Mouse (Mus musculus): Measurements from ENCODE around the gene Setd1b. TPM values are rescaled to one million over a fixed set of nuclear protein-coding genes. Genes with fewer than 3 reads are reported as not detected.

The Setd1b gene
- polyA plus RNA-seq, 1 experiment from 2014 or later, result 14.2 TPM

- H3K4me1 ChIP-seq (ENCODE audit: control insufficient read depth, insufficient read depth, low read length), result peaks cover 19% of the 10 kb centered on the region
- no peak overlapping the region; the same call in 1 of the 2 replicates for H3K9ac ChIP-seq (replicated peaks; ENCODE audit: low read length)
- ATAC-seq (ENCODE audit: low FRiP score, low TSS enrichment) (peak; percentile 58; the same call in 1 of the 2 replicates), DNase-seq (peak; percentile 80)
- H3K4me3 ChIP-seq (replicated peaks; ENCODE audit: low read depth, low read length), result no peak overlapping the region
- WGBS, result 28% methylated on average over 13 of the region's 13 CpGs
- H3K27ac ChIP-seq (replicated peaks; ENCODE audit: low read depth, low read length), result peak overlapping the region; percentile 71
- H3K27me3 ChIP-seq (ENCODE audit: control insufficient read depth, insufficient read depth, low read length), result no peaks in the 10 kb centered on the region
- H3K4me2 ChIP-seq (ENCODE audit: low read length), result peak overlapping the region; percentile 42
- no peaks in the 10 kb centered on the region for H3K9me3 ChIP-seq (ENCODE audit: control insufficient read depth, low read length)
- no peaks in the 10 kb centered on the region for H3K36me3 ChIP-seq (ENCODE audit: control insufficient read depth, insufficient read depth, low read length)
Measured at GRCm38 (mm10) chr5:123109452-123110203, 32.4 kb upstream of the Setd1b start.

DNA sequence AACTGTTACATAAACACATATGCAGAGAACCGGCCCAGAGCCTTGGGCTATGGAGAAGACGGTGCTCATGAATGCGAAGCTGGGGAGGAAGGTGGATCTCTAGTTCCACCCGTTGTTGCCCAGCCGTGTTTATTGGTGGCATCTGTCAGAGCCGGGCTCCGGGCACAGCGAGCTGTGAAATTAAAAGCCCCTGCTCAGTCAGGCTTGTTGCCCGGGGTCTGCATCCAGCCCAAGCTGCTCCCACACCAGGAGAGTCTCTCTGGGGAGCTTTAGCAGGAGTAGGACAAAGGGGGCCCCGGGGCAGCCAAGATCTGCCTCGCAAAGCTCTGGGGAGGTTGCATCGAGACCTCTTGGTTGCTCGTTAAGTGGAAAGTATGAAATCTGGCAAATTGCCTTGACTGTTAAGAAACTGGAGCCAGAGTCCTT lies 31.7 kb upstream of the Setd1b start:
- peak; percentile 73 for DNase-seq
- Histone ChIP-seq H3K9me3 (ENCODE audit: control insufficient read depth, low read length) (no peaks in the 10 kb centered on the region), H3K4me3 (replicated peaks; ENCODE audit: low read depth, low read length) (no peak overlapping the region), H3K27ac (replicated peaks; ENCODE audit: low read depth, low read length) (peak overlapping the region; percentile 71), H3K4me2 (ENCODE audit: low read length) (peak overlapping the region; percentile 42), H3K4me1 (ENCODE audit: control insufficient read depth, insufficient read depth, low read length) (peaks cover 19% of the 10 kb centered on the region), H3K9ac (replicated peaks; ENCODE audit: low read length) (peak overlapping the region; percentile 9; the same call in 1 of the 2 replicates), H3K36me3 (ENCODE audit: control insufficient read depth, insufficient read depth, low read length) (no peaks in the 10 kb centered on the region), H3K27me3 (ENCODE audit: control insufficient read depth, insufficient read depth, low read length) (no peaks in the 10 kb centered on the region)
- ATAC-seq (ENCODE audit: low FRiP score, low TSS enrichment), result no peak
- WGBS, result 23% methylated on average over 13 of the region's 13 CpGs

DNA sequence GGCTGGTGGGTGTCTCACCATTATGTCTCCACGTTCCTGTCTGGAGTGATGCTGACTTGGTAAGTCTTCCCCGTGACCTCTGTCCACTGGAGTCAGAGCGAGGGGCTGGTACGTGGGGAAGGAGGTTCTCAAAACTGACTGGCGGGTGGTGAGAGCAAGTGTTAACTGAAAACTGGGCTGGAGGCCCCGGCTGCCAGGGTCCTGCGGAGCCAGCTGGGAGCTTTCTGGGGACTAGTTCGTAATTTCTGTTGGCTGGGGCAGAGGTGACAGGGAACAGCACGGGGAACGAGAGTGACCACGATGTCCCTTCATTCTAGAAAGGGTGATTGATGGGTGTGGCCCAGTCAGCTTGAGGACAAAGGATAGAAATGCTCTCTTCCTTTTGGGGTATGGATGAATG lies 27.9 kb upstream of the Setd1b start:
- 70% methylated on average over 11 of the region's 11 CpGs for WGBS
- Histone ChIP-seq H3K36me3 (ENCODE audit: control insufficient read depth, insufficient read depth, low read length) (no peaks in the 10 kb centered on the region), H3K9ac (replicated peaks; ENCODE audit: low read length) (no peak overlapping the region)

DNA sequence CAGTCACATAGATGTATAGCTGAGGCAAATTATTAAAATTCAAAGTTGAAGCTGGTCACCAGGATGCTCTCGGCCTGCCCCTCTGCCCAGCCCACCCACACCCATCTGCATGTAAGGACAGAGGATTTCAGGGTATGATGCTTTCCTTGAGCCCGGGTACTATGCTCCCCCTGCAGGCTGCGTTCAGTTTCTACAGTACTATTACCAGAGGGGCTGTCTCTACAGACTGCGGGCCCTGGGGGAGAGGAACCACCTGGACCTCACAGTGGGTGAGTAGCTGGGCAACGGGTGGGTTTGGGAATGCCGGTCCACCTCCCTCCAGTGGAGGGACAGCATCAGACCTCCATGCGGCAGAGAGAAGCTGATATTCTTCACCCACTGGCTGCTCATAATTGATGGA lies 27.1 kb upstream of the Setd1b start:
- Histone ChIP-seq H3K27me3 (ENCODE audit: control insufficient read depth, insufficient read depth, low read length) (no peaks in the 10 kb centered on the region), H3K27ac (replicated peaks; ENCODE audit: low read depth, low read length) (no peak overlapping the region), H3K4me3 (replicated peaks; ENCODE audit: low read depth, low read length) (no peak overlapping the region), H3K4me1 (ENCODE audit: control insufficient read depth, insufficient read depth, low read length) (peaks cover 8% of the 10 kb centered on the region), H3K36me3 (ENCODE audit: control insufficient read depth, insufficient read depth, low read length) (no peaks in the 10 kb centered on the region), H3K9me3 (ENCODE audit: control insufficient read depth, low read length) (no peaks in the 10 kb centered on the region), H3K4me2 (ENCODE audit: low read length) (no peak overlapping the region), H3K9ac (replicated peaks; ENCODE audit: low read length) (no peak overlapping the region)
- DNase-seq (peak; percentile 60), ATAC-seq (ENCODE audit: low FRiP score, low TSS enrichment) (no peak)
- WGBS, result 39% methylated on average over 7 of the region's 7 CpGs

More for the DNA sequence above, 27.9 kb upstream of the Setd1b start:
- Histone ChIP-seq H3K4me3 (replicated peaks; ENCODE audit: low read depth, low read length) (no peak overlapping the region), H3K27me3 (ENCODE audit: control insufficient read depth, insufficient read depth, low read length) (no peaks in the 10 kb centered on the region), H3K4me1 (ENCODE audit: control insufficient read depth, insufficient read depth, low read length) (peaks cover 16% of the 10 kb centered on the region), H3K9me3 (ENCODE audit: control insufficient read depth, low read length) (no peaks in the 10 kb centered on the region), H3K4me2 (ENCODE audit: low read length) (no peak overlapping the region), H3K27ac (replicated peaks; ENCODE audit: low read depth, low read length) (no peak overlapping the region)
- ATAC-seq (ENCODE audit: low FRiP score, low TSS enrichment) (no peak), DNase-seq (no peak)

DNA sequence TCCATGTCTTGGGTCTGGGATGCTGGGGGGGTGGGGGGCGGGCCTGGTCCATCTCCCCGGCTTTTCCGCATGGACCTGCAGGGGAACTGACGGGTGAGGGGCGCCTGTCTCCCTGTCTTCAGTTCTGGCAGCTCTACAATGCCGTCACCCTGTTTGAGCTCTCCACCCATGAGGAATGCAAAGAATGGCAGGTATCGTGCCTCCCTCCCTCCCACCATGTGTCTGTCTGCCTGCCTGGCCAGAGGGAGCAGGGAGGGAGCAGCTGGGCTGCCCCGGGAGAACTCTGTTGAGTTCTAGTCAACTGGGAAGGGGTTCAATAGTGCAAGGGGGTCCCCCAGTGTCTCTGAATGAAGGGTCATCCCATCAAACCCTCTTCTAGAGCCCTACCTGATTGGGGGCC lies 25.9 kb upstream of the Setd1b start:
- WGBS, result 75% methylated on average over 8 of the region's 8 CpGs
- DNase-seq, result no peak
- no peak for ATAC-seq (ENCODE audit: low FRiP score, low TSS enrichment)
- H3K4me3 ChIP-seq (replicated peaks; ENCODE audit: low read depth, low read length), result no peak overlapping the region
- no peaks in the 10 kb centered on the region for H3K27me3 ChIP-seq (ENCODE audit: control insufficient read depth, insufficient read depth, low read length)
- no peak overlapping the region for H3K9ac ChIP-seq (replicated peaks; ENCODE audit: low read length)
- no peaks in the 10 kb centered on the region for H3K36me3 ChIP-seq (ENCODE audit: control insufficient read depth, insufficient read depth, low read length)
- H3K4me1 ChIP-seq (ENCODE audit: control insufficient read depth, insufficient read depth, low read length), result 0 out of 2 replicates have a peak, but pooled peaks cover 3% of the 10 kb centered on the region
- H3K27ac ChIP-seq (replicated peaks; ENCODE audit: low read depth, low read length), result no peak overlapping the region
- no peaks in the 10 kb centered on the region for H3K9me3 ChIP-seq (ENCODE audit: control insufficient read depth, low read length)
- H3K4me2 ChIP-seq (ENCODE audit: low read length), result no peak overlapping the region

DNA sequence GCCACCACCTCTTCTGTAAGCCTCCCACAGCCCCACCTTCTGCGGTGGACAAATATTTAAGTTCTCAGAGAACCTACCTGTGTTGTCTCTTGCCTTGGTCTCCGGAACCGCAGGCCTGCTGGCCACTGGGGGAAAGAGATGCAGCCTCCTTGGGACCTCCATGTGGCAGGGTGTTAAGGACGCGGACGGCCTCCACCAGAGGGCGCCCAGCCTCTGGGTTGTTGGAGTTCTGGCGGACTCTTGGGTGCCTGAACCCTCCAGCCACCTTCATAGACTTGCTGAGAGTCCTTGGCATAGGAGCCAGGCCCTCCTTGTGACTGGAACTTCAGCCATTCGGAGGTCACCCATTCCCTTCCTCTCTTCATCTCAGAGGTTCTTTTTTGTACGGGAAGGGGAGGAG lies 24.7 kb upstream of the Setd1b start:
- WGBS, result 12% methylated on average over 10 of the region's 10 CpGs
- no peaks in the 10 kb centered on the region for H3K9me3 ChIP-seq (ENCODE audit: control insufficient read depth, low read length)
- H3K27me3 ChIP-seq (ENCODE audit: control insufficient read depth, insufficient read depth, low read length), result no peaks in the 10 kb centered on the region
- H3K4me2 ChIP-seq (ENCODE audit: low read length), result no peak overlapping the region
- H3K36me3 ChIP-seq (ENCODE audit: control insufficient read depth, insufficient read depth, low read length), result no peaks in the 10 kb centered on the region
- no peak overlapping the region for H3K9ac ChIP-seq (replicated peaks; ENCODE audit: low read length)
- ATAC-seq (ENCODE audit: low FRiP score, low TSS enrichment) (no peak), DNase-seq (peak; percentile 85)
- H3K27ac ChIP-seq (replicated peaks; ENCODE audit: low read depth, low read length), result no peak overlapping the region
- 0 out of 2 replicates have a peak, but pooled peaks cover 3% of the 10 kb centered on the region for H3K4me1 ChIP-seq (ENCODE audit: control insufficient read depth, insufficient read depth, low read length)
- no peak overlapping the region for H3K4me3 ChIP-seq (replicated peaks; ENCODE audit: low read depth, low read length)

GRCm38 (mm10) chr5:123117773-123118172 lies 24.2 kb upstream of the Setd1b start:
- Histone ChIP-seq H3K4me1 (ENCODE audit: control insufficient read depth, insufficient read depth, low read length) (0 out of 2 replicates have a peak, but pooled peaks cover 3% of the 10 kb centered on the region), H3K9ac (replicated peaks; ENCODE audit: low read length) (no peak overlapping the region), H3K27ac (replicated peaks; ENCODE audit: low read depth, low read length) (no peak overlapping the region), H3K9me3 (ENCODE audit: control insufficient read depth, low read length) (no peaks in the 10 kb centered on the region), H3K4me2 (ENCODE audit: low read length) (no peak overlapping the region), H3K4me3 (replicated peaks; ENCODE audit: low read depth, low read length) (no peak overlapping the region), H3K27me3 (ENCODE audit: control insufficient read depth, insufficient read depth, low read length) (no peaks in the 10 kb centered on the region), H3K36me3 (ENCODE audit: control insufficient read depth, insufficient read depth, low read length) (no peaks in the 10 kb centered on the region)
- ATAC-seq (ENCODE audit: low FRiP score, low TSS enrichment) (no peak), DNase-seq (no peak)
- WGBS, result 78% methylated on average over 8 of the region's 8 CpGs

GRCm38 (mm10) chr5:123118826-123119225 lies 23.2 kb upstream of the Setd1b start:
- no peak overlapping the region for H3K9ac ChIP-seq (replicated peaks; ENCODE audit: low read length)
- H3K36me3 ChIP-seq (ENCODE audit: control insufficient read depth, insufficient read depth, low read length), result peaks cover 7% of the 10 kb centered on the region; the same call in 1 of the 2 replicates
- H3K4me1 ChIP-seq (ENCODE audit: control insufficient read depth, insufficient read depth, low read length), result 0 out of 2 replicates have a peak, but pooled peaks cover 3% of the 10 kb centered on the region
- H3K4me2 ChIP-seq (ENCODE audit: low read length), result no peak overlapping the region
- H3K27me3 ChIP-seq (ENCODE audit: control insufficient read depth, insufficient read depth, low read length), result no peaks in the 10 kb centered on the region
- no peak overlapping the region for H3K27ac ChIP-seq (replicated peaks; ENCODE audit: low read depth, low read length)
- H3K9me3 ChIP-seq (ENCODE audit: control insufficient read depth, low read length), result no peaks in the 10 kb centered on the region
- ATAC-seq (ENCODE audit: low FRiP score, low TSS enrichment) (no peak), DNase-seq (no peak)
- H3K4me3 ChIP-seq (replicated peaks; ENCODE audit: low read depth, low read length), result no peak overlapping the region
- 80% methylated on average over 10 of the region's 10 CpGs for WGBS

Data from midbrain, embryonic 14.5 days (tissue).